Mouse (Mus musculus) limb, embryonic 13.5 days (tissue): ENCODE results near the gene Itprip. TPM values are rescaled to one million over a fixed set of nuclear protein-coding genes. Genes with fewer than 3 reads are reported as not detected.

ENCODE experiments used
- ATAC-seq: fragments of 200-750 bp; cut with Nextera tagmentation; 2 replicates; pipeline ENCODE4 v1.8.0; 2017; ENCODE audit warnings: low read depth, moderate number of reproducible peaks, moderate TSS enrichment; ENCODE audit not compliant: low FRiP score
- H3K27ac ChIP-seq: fragments of 300-500 bp; sonication (generic); 2 replicates; pipeline ENCODE4 v1.5.1; 2015; ENCODE audit warnings: inconsistent platforms, mild to moderate bottlenecking, moderate library complexity
- H3K27me3 ChIP-seq: fragments of 300-500 bp; sonication (generic); 2 replicates; pipeline ENCODE4 v1.6.1; 2015; ENCODE audit warnings: mild to moderate bottlenecking, inconsistent platforms
- H3K36me3 ChIP-seq: fragments of 300-500 bp; sonication (generic); 2 replicates; pipeline ENCODE4 v1.6.1; 2015; ENCODE audit warnings: inconsistent platforms, mild to moderate bottlenecking, moderate library complexity
- H3K4me1 ChIP-seq: fragments of 300-500 bp; sonication (generic); 2 replicates; pipeline ENCODE4 v1.6.1; 2015; ENCODE audit warnings: inconsistent platforms
- H3K4me2 ChIP-seq: fragments of 300-500 bp; sonication (generic); replicated peaks from 2 replicates; pipeline ENCODE4 v1.6.1; 2015; ENCODE audit warnings: inconsistent platforms, mild to moderate bottlenecking, moderate library complexity
- H3K4me3 ChIP-seq: fragments of 300-500 bp; sonication (generic); 2 replicates; pipeline ENCODE4 v1.5.1; 2015; ENCODE audit warnings: moderate library complexity, mild to moderate bottlenecking, inconsistent platforms
- H3K9ac ChIP-seq: fragments of 300-500 bp; sonication (generic); 2 replicates; pipeline ENCODE4 v1.6.1; 2015; ENCODE audit warnings: mild to moderate bottlenecking, inconsistent platforms
- H3K9me3 ChIP-seq: fragments of 300-500 bp; sonication (generic); 2 replicates; pipeline ENCODE4 v1.6.1; 2016; ENCODE audit warnings: inconsistent platforms
- WGBS: fragments of 180-500 bp; shearing (Covaris S2); methylation state at CpG from one replicate; pipeline ENCODE4 v1.1.7; 2015; 5-methylcytosine and 5-hydroxymethylcytosine counted together
- polyA plus RNA-seq: library from polyadenylated mRNA; unstranded; fragments of >200 nt; fragmentation: Nextera tagmentation; extraction: Ambion mirVana; gene quantifications from 2 replicates; pipeline ENCODE4 v1.2.1, GENCODE M21; 2015

The Itprip gene
- polyA plus RNA-seq, 1 experiment from 2014 or later: 26.6 TPM

DNA sequence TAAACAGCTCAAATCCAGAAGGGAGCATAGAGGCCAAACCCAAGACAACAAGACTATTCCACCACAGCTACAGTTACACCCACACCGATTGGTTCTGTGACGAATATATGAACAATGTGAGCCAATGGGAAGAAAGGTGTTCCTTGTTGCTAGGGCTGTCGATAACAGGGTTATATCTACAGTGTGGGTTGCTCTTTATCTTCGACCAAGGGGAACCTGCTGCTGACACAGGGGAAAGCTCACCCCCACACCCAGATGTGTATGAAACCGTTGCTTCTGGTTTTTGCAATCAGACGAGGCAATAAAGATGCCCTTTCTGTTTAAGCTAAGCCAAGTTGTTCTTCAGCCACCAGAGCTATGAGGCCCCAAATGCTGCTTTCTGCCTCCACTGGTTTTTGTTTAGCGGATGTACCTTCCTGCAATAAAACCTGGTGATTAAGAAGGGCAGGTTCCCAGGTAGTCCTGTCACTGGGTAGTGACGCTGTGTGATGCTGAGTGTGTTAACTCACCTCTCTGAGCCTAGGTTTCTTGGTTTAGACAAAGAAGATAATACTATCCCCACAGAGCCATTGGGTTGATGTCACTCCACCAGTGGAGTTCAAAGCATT lies 20.5 kb downstream of the Itprip start:
- Histone ChIP-seq H3K9ac (no peak overlapping the region), H3K4me3 (no peak overlapping the region), H3K36me3 (peaks cover 65% of the 10 kb centered on the region), H3K4me2 (no peak overlapping the region), H3K4me1 (peaks cover 31% of the 10 kb centered on the region), H3K27ac (no peak overlapping the region), H3K27me3 (no peaks in the 10 kb centered on the region), H3K9me3 (no peaks in the 10 kb centered on the region)
- no peak for ATAC-seq
- WGBS: 82% methylated on average over 8 of the region's 8 CpGs

DNA sequence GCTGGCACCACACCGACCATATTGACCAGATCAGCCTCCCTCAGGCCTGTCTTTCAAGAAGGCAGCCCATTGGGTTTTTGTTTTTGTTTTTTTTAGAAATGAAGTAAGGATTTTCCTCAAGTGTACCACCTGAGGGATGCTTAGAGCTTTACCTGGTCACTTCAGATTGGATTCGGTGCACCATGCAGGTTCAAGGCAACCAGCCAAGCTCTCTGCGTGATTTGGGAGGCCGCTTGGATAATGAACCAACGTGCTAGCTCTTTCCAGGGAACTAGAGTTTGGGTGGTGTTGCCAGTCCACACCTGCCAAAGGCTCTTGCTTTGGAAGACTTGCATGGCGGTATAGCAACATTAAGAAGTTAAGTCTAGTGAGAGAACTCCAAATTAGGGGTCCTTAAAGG lies 26.0 kb downstream of the Itprip start:
- Histone ChIP-seq H3K9me3 (no peaks in the 10 kb centered on the region), H3K27ac (no peak overlapping the region), H3K4me3 (no peak overlapping the region), H3K9ac (no peak overlapping the region), H3K36me3 (peaks cover 56% of the 10 kb centered on the region), H3K4me2 (no peak overlapping the region), H3K4me1 (peaks cover 30% of the 10 kb centered on the region), H3K27me3 (no peaks in the 10 kb centered on the region)
- ATAC-seq: no peak
- WGBS: 92% methylated on average over 6 of the region's 6 CpGs

DNA sequence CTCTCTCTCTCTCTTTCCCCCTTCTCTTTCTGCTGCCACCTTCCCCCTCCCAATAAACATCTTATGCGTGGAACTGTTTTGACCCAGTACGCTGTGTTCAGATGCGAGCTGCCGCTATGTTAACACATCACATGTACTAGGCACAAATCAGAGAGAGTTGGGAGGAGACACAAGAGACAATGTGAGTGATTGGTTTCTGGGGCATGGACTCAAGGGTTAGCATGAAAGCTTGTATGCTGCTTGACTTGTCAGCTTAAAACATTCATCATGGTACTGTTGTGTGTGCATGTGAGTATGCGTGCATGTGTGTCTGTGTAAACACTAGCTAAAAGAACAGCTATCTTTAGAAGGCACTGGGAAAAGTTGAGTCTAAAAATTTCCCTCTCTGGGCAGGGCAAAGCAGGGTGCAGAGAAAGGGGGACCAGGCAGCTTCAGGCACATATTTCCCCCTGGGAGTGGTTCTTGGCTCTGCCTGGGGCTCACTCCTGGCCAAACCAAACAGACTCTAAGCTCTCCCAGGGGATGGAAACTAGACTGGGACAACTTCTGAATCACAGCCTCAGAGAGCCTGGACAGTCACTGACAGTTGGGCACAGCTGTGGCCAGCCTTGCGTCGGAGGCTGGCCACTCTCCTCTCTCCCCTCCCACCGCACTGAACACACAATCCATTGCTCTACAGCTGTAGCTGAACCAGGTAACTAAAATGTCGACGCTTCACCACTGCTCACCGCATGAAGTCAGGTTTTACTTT lies 27.4 kb downstream of the Itprip start:
- Histone ChIP-seq H3K27ac (peak overlapping the region; percentile 33; the same call in 1 of the 2 replicates), H3K36me3 (peaks cover 42% of the 10 kb centered on the region), H3K9ac (no peak overlapping the region), H3K9me3 (no peaks in the 10 kb centered on the region), H3K4me1 (peaks cover 37% of the 10 kb centered on the region), H3K27me3 (no peaks in the 10 kb centered on the region), H3K4me3 (no peak overlapping the region), H3K4me2 (no peak overlapping the region)
- WGBS: 73% methylated on average over 11 of the region's 11 CpGs
- peak; percentile 17; the same call in 1 of the 2 replicates for ATAC-seq

DNA sequence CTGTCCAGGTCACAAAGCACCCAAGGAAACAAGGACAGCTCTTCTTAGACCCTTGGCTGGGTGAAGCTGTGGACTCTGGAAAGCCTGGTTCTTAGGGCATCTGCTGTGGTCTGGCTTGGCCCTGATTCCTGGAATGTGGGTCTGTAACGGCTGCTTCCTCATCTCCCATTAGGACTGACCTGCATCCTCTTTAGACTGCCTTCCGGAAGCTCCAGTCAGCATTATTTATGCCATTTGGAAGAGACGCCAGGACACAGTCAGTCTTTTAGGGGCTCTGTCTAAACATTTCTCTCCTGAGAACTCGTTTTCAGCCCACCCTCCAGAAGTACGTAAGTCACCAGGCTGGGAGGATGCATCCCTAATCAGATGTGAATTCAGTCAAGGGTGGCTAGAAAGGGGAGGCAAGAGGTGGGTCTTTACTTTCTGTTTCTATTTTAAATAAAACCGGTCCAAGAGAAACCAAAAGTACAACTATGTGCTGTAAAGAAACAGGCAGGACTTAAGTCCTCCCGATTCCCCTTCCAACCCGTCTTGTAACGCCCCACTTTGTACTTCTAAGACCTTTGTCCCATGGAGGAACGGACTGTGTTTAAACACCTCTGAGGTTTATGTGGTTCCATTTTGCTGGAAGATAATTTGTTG lies 28.5 kb downstream of the Itprip start:
- Histone ChIP-seq H3K4me3 (no peak overlapping the region), H3K4me1 (peaks cover 47% of the 10 kb centered on the region), H3K27ac (peak overlapping the region; percentile 39; the same call in 1 of the 2 replicates), H3K9me3 (no peaks in the 10 kb centered on the region), H3K36me3 (peaks cover 31% of the 10 kb centered on the region), H3K4me2 (no peak overlapping the region), H3K9ac (no peak overlapping the region), H3K27me3 (no peaks in the 10 kb centered on the region)
- WGBS: 40% methylated on average over 10 of the region's 10 CpGs
- no peak for ATAC-seq

DNA sequence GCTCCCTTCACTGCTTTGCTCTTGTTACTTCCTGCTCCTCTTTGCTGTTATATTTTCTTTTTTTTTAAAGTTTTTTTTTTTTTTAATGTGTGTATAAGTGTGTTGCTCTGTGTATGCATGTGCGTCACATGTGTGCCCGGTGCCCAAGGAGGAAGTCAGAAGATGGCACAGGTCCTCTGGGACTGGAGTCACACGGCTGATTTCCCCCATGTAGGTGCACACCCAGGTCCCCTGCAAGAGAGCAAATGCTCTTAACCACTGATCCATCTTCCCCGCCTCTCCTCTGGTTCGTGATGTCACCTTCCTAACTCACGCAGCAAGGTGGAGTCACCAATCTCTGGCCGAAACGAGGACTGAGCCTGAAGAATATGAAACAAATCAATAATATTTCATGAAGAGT lies 31.1 kb downstream of the Itprip start:
- peaks cover 64% of the 10 kb centered on the region for H3K4me1 ChIP-seq

DNA sequence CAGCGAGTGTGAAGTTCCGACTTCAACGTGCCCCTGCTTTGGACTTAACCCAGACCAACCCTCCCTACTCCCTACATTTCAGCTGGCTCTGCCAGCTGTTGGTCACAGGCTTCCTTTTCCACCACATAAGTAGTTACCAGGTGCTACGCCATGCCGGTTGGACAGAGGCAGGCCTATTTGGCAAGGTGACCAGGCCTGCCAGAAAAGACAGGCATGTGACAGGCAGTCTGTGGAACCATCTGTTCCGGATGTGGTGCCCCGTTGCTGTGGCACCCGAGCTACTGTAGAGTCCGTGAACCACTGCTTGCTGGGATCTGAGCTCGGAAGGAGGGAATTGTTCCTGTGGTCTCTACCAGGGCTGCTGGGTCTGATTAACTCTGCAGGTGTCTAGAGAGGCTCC lies 31.7 kb downstream of the Itprip start:
- 77% methylated on average over 10 of the region's 10 CpGs for WGBS
- Histone ChIP-seq H3K27ac (peak overlapping the region; percentile 55; the same call in 1 of the 2 replicates), H3K9me3 (no peaks in the 10 kb centered on the region), H3K36me3 (no peaks in the 10 kb centered on the region), H3K4me3 (no peak overlapping the region), H3K27me3 (no peaks in the 10 kb centered on the region), H3K9ac (no peak overlapping the region), H3K4me2 (no peak overlapping the region), H3K4me1 (peaks cover 67% of the 10 kb centered on the region)
- ATAC-seq: no peak

More for the DNA sequence above, 31.1 kb downstream of the Itprip start:
- H3K4me2 ChIP-seq: no peak overlapping the region
- H3K4me3 ChIP-seq: no peak overlapping the region
- WGBS: 93% methylated on average over 8 of the region's 8 CpGs
- no peaks in the 10 kb centered on the region for H3K27me3 ChIP-seq
- no peak overlapping the region for H3K9ac ChIP-seq
- H3K27ac ChIP-seq: no peak overlapping the region
- H3K9me3 ChIP-seq: no peaks in the 10 kb centered on the region
- 0 out of 2 replicates have a peak, but pooled peaks cover 6% of the 10 kb centered on the region for H3K36me3 ChIP-seq
- no peak for ATAC-seq

DNA sequence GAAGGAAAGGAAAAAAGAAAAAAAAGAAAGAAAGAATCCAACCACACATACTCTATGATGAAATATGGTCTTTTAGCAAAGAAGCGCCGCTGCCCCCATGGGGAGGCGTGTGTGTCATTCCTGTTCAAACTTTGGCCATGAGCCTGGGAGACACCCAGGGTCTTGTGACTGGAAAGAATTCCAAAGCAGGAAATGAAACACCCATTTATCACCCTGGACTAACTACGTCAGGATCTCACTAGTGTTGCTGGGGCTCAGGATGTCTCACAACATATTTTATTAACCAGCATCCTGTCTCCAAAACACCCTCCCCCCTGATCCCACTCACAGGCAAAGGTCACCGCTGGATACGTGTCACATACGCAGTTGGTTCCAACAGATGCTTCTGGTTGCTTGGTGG lies 32.5 kb downstream of the Itprip start:
- peak; percentile 53 for ATAC-seq
- peak overlapping the region; percentile 55; the same call in 1 of the 2 replicates for H3K27ac ChIP-seq
- no peak overlapping the region for H3K9ac ChIP-seq

DNA sequence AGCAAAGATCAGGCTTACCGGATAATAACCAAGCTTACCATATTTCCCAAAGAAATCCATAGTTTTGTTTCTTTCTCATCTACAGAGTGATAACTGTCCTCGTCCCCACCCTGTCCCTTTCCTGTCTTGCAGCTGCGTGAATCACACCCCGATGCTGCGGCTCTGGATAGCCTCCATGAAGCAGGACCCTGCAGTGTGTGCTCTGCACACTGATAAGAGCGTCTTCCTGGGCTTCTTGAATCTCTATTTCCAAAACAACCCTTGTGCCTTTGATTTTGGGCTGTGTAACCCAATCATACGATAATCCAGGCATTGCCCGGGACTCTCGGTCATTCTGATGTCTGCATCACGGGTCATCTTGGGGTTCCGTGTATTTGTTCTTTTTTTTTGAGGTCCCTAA lies 33.2 kb downstream of the Itprip start:
- 80% methylated on average over 11 of the region's 11 CpGs for WGBS
- ATAC-seq: no peak

More for the DNA sequence above, 32.5 kb downstream of the Itprip start:
- Histone ChIP-seq H3K4me3 (no peak overlapping the region), H3K36me3 (no peaks in the 10 kb centered on the region), H3K4me2 (no peak overlapping the region), H3K4me1 (peaks cover 60% of the 10 kb centered on the region), H3K27me3 (no peaks in the 10 kb centered on the region), H3K9me3 (no peaks in the 10 kb centered on the region)
- WGBS: 41% methylated on average over 7 of the region's 7 CpGs

DNA sequence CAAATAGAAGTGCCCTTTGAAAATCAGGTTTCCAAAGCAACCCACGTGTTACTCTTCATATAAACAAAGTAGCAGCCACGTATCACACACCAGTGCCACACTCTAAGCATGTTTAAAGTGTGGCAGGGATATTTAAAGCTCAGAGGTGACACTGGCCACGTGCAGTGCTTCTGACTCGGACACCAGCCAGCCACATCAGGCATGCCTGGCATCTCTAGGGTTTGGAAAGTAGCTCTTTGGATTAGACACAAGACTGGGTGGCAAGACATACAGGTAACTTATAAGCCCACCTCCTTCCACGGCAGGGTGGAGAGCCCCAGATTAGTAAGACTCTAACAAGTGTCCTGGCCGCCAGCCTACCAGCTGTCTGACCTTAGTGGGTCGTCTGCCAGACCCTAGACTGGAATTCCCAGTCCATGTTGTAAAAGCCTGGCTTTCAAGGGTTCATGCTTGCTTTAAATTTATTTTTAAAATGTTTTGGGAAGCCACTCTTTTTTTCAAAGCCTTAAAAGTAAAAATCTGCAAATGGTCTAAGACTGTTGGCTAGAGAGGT lies 33.8 kb downstream of the Itprip start:
- no peak for ATAC-seq
- 53% methylated on average over 7 of the region's 7 CpGs for WGBS
- Histone ChIP-seq H3K4me2 (no peak overlapping the region), H3K27me3 (no peaks in the 10 kb centered on the region), H3K9me3 (no peaks in the 10 kb centered on the region), H3K4me1 (peaks cover 51% of the 10 kb centered on the region), H3K27ac (no peak overlapping the region; the same call in 1 of the 2 replicates), H3K9ac (no peak overlapping the region), H3K36me3 (no peaks in the 10 kb centered on the region), H3K4me3 (no peak overlapping the region)

More for the DNA sequence above, 33.2 kb downstream of the Itprip start:
- no peaks in the 10 kb centered on the region for H3K9me3 ChIP-seq
- H3K27me3 ChIP-seq: no peaks in the 10 kb centered on the region
- H3K4me2 ChIP-seq: no peak overlapping the region
- no peak overlapping the region for H3K9ac ChIP-seq
- H3K4me1 ChIP-seq: peaks cover 53% of the 10 kb centered on the region
- H3K27ac ChIP-seq: peak overlapping the region; percentile 28; the same call in 1 of the 2 replicates
- no peak overlapping the region for H3K4me3 ChIP-seq
- H3K36me3 ChIP-seq: no peaks in the 10 kb centered on the region

DNA sequence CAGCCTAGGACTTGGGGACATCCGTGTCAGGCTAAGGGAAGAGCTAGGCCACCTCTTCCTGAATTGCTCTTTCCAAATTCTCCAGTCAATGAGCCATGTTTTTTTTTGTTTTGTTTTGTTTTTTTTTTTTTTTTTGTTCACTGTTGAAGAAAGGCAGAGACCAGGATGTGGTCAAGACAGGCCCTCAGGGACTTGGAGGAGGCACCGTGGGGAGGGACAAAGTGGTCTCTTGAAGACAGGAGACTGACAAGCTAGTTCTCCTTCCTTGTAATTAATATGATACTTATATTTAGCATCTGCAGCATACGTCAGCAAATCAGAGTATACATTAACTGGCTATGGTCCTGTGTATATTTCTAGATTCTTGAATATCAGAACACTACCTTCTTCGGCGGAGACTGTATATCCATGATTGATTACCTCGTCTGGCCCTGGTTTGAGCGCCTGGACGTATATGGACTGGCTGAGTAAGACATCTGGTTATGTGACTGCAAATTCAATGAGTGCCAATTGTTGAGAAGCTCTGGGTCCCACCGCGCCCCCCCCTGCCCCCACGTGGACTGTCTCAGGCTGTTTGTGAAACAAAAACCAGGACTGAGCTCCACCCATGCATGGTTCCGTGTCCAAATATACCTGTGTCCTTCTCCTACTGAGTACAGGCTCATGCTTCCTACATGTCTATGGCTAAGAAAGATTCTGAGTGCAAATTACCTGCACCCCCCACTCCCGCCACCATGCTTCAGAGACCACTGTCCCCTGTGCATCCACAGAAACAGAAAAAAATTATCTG lies 34.6 kb downstream of the Itprip start:
- no peak overlapping the region for H3K9ac ChIP-seq

DNA sequence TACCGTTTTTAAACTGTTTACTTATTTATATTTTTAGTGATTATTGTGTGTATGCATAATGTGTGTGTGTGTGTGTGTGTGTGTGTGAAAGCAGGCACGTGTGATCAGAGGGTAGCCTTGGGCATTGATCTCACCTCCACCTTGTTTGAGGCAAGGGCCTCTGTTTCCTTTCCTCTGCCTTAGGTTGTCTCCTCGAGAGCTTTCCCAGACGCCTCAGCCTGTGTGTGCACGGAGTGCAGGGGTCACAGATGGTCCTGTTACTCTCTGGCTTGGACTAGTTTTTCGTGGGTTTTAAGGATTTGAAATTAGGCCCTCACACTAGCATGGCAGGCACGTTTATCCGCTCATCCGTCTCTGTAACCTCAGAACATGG lies 36.2 kb downstream of the Itprip start:
- H3K27me3 ChIP-seq: no peaks in the 10 kb centered on the region
- no peak overlapping the region for H3K27ac ChIP-seq
- no peak overlapping the region for H3K4me2 ChIP-seq
- no peaks in the 10 kb centered on the region for H3K36me3 ChIP-seq
- peaks cover 43% of the 10 kb centered on the region for H3K4me1 ChIP-seq
- 38% methylated on average over 9 of the region's 9 CpGs for WGBS
- no peaks in the 10 kb centered on the region for H3K9me3 ChIP-seq
- peak; percentile 25; the same call in 1 of the 2 replicates for ATAC-seq
- H3K4me3 ChIP-seq: no peak overlapping the region
- H3K9ac ChIP-seq: no peak overlapping the region

More for the DNA sequence above, 34.6 kb downstream of the Itprip start:
- 70% methylated on average over 13 of the region's 13 CpGs for WGBS
- peaks cover 43% of the 10 kb centered on the region for H3K4me1 ChIP-seq
- no peaks in the 10 kb centered on the region for H3K27me3 ChIP-seq
- no peak overlapping the region for H3K4me3 ChIP-seq
- H3K9me3 ChIP-seq: no peaks in the 10 kb centered on the region
- ATAC-seq: no peak
- H3K27ac ChIP-seq: no peak overlapping the region
- no peaks in the 10 kb centered on the region for H3K36me3 ChIP-seq
- H3K4me2 ChIP-seq: no peak overlapping the region
